Mouse (Mus musculus): ENCODE data around the gene Nfkbia.

The Nfkbia gene

GRCm38 (mm10) chr12:55489986-55490721 is 2.3 kb downstream of the Nfkbia start:
- no peak for DNase-seq

- no peak for DNase-seq
Measured at GRCm38 (mm10) chr12:55488661-55489447, 3.6 kb downstream of the Nfkbia start.

- no peak for DNase-seq
Measured at GRCm38 (mm10) chr12:55487843-55488660, 4.4 kb downstream of the Nfkbia start.

- DNase-seq, result no peak
Measured at GRCm38 (mm10) chr12:55486923-55487674, 5.3 kb downstream of the Nfkbia start.

- DNase-seq, result no peak
Measured at GRCm38 (mm10) chr12:55484800-55485199, 7.6 kb downstream of the Nfkbia start.

- no peak for DNase-seq
Measured at GRCm38 (mm10) chr12:55484079-55484774, 8.2 kb downstream of the Nfkbia start.

- DNase-seq, result no peak
Measured at GRCm38 (mm10) chr12:55483591-55483990, 8.9 kb downstream of the Nfkbia start.

GRCm38 (mm10) chr12:55482732-55483131 is 9.7 kb downstream of the Nfkbia start:
- DNase-seq, result no peak

- DNase-seq, result no peak
Measured at GRCm38 (mm10) chr12:55481739-55482138, 10.7 kb downstream of the Nfkbia start.

GRCm38 (mm10) chr12:55480471-55481153 is 11.8 kb downstream of the Nfkbia start:
- DNase-seq, result no peak

GRCm38 (mm10) chr12:55478901-55479300 is 13.5 kb downstream of the Nfkbia start:
- no peak for DNase-seq

- DNase-seq, result no peak
Measured at GRCm38 (mm10) chr12:55474209-55474583, 18.3 kb downstream of the Nfkbia start.

- no peak for DNase-seq
Measured at GRCm38 (mm10) chr12:55473250-55474208, 18.9 kb downstream of the Nfkbia start.

- DNase-seq, result no peak
Measured at GRCm38 (mm10) chr12:55471344-55471743, 21.1 kb downstream of the Nfkbia start.

GRCm38 (mm10) chr12:55470442-55470841 is 22.0 kb downstream of the Nfkbia start:
- no peak for DNase-seq

GRCm38 (mm10) chr12:55467331-55468180 is 24.9 kb downstream of the Nfkbia start:
- no peak for DNase-seq

GRCm38 (mm10) chr12:55466816-55467215 is 25.6 kb downstream of the Nfkbia start:
- no peak for DNase-seq

GRCm38 (mm10) chr12:55466088-55466701 is 26.3 kb downstream of the Nfkbia start:
- DNase-seq, result peak; percentile 36
